8 mouse cellular contexts compared by ENCODE assay signal in the genomic region with DNA sequence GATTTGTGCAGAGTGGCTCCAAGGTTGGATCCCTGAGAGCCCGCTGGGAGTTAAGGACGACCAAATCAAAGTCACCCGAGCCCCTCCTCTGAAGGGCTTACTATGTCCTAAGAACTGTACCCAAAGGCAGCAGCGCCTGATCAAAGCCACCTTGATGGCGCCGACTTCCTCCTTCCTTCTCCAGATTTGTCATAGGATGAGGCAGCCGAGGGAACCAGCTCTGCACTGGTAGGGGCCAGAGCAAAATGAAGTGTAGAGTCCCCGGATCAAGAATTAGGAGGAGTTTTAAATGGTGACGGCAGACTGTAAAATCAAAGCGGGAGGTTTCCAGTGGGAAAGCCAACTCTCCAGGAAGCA. TPM values are rescaled to one million over a fixed set of nuclear protein-coding genes. Genes with fewer than 3 reads are reported as not detected.
DNase-seq lines count a peak whose midpoint lies in the region; ATAC-seq lines count a peak whose summit lies in the region.

No protein-coding gene starts in this region.

- H3K4me3 ChIP-seq in heart, embryonic 12.5 days = peak overlapping the region; percentile 37
- H3K4me3 ChIP-seq in limb, embryonic 15.5 days = peak overlapping the region; percentile 28

- WGBS in heart, embryonic 12.5 days = 20% methylated on average over 10 of the region's 10 CpGs
- WGBS in limb, embryonic 15.5 days = 10% methylated on average over 10 of the region's 10 CpGs

- ATAC-seq in heart, embryonic 12.5 days (ENCODE audit: insufficient number of reproducible peaks, low FRiP score) = no peak; the same call in 1 of the 2 replicates
- ATAC-seq in limb, embryonic 15.5 days (ENCODE audit: insufficient number of reproducible peaks, low FRiP score, low TSS enrichment, low read depth) = no peak

- H3K4me2 ChIP-seq in heart, embryonic 12.5 days = peak overlapping the region; percentile 68
- peak overlapping the region; percentile 46 for H3K4me2 ChIP-seq in limb, embryonic 15.5 days

- H3K4me1 ChIP-seq in heart, embryonic 12.5 days (replicated peaks) = peaks cover 12% of the 10 kb centered on the region
- H3K4me1 ChIP-seq in limb, embryonic 15.5 days = peaks cover 15% of the 10 kb centered on the region

- H3K9ac ChIP-seq in heart, embryonic 12.5 days = no peak overlapping the region
- H3K9ac ChIP-seq in limb, embryonic 15.5 days = no peak overlapping the region

- no peak for DNase-seq in heart, adult 8-10 months (ENCODE audit: low spot score)
- peak; percentile 36 for DNase-seq in urinary bladder, postnatal 14 days (ENCODE audit: low spot score)
- no peak for DNase-seq in urinary bladder, postnatal 10 days (ENCODE audit: low spot score)
- DNase-seq in right cerebral cortex, postnatal 10 days (ENCODE audit: low spot score in 2 of 2) = no peak
- no peak for DNase-seq in retina, embryonic 14.5 days (ENCODE audit: low spot score)
- no peak for DNase-seq in kidney, adult 9 months

- H3K9me3 ChIP-seq in heart, embryonic 12.5 days (replicated peaks) = peaks cover 6% of the 10 kb centered on the region; the same call in 1 of the 2 replicates
- no peaks in the 10 kb centered on the region for H3K9me3 ChIP-seq in limb, embryonic 15.5 days

- no peaks in the 10 kb centered on the region for H3K27me3 ChIP-seq in heart, embryonic 12.5 days (replicated peaks)
- H3K27me3 ChIP-seq in limb, embryonic 15.5 days = no peaks in the 10 kb centered on the region

- H3K36me3 ChIP-seq in heart, embryonic 12.5 days = no peaks in the 10 kb centered on the region
- no peaks in the 10 kb centered on the region for H3K36me3 ChIP-seq in limb, embryonic 15.5 days

- no peak overlapping the region for H3K27ac ChIP-seq in heart, embryonic 12.5 days (ENCODE audit: poor library complexity, severe bottlenecking)
- no peak overlapping the region for H3K27ac ChIP-seq in limb, embryonic 15.5 days

RNA-seq across cellular contexts. Expression of a gene that starts 10.6 kb away (rescaled TPM):
- polyA plus RNA-seq in heart, embryonic 12.5 days (2016; fragmentation: Nextera tagmentation; extraction: Ambion mirVana) = 6.6 and 6.8 TPM in 2 replicates
- total RNA-seq in heart, adult 8-10 months (2022) = 10 to 100 TPM; 11.0 to 14.4 (median 13.9) TPM
- 3.3 and 4.1 TPM in 2 replicates for polyA plus RNA-seq in limb, embryonic 15.5 days (2015; fragmentation: Nextera tagmentation; extraction: Ambion mirVana)
